In genomic region chr5:147964776-147965175, GRCm38 (mm10) we compare ENCODE assay signal across 11 mouse cellular contexts. TPM values are rescaled to one million over a fixed set of nuclear protein-coding genes. Genes with fewer than 3 reads are reported as not detected.
A peak's percentile ranks its signal among the peaks of the same experiment; 100 is the strongest.
DNase-seq lines count a peak whose midpoint lies in the region; ATAC-seq and TF ChIP-seq lines count a peak whose summit lies in the region.
"Had no signal": no experiment of that assay in that cellular context is flagged by ENCODE, and none has a peak within 500 bp of the region (broad histone marks: within the 10 kb centered on the region; RNA-seq: fewer than 3 reads in every experiment).

No protein-coding gene starts in this region.

- TF ChIP-seq POLR2A in small intestine, adult 2 months (IDR thresholded peaks at IDR 0.05; ENCODE audit: low read depth, low read length), result no peak

- H3K9me3 ChIP-seq in forebrain, embryonic 13.5 days (replicated peaks), result no peaks in the 10 kb centered on the region

- peak; percentile 52; the same call in 1 of the 2 replicates for ATAC-seq in common myeloid progenitor, adult 5-6 weeks (replicated peaks; ENCODE audit: low read depth, poor library complexity, severe bottlenecking)
- no peak for ATAC-seq in forebrain, embryonic 13.5 days

- no peak overlapping the region for H3K27ac ChIP-seq in small intestine, adult 2 months (ENCODE audit: insufficient read depth, low read depth, low read length)
- H3K27ac ChIP-seq in forebrain, embryonic 13.5 days, result no peak overlapping the region

- H3K4me1 ChIP-seq in small intestine, adult 2 months (ENCODE audit: control insufficient read depth, insufficient read depth, insufficient read length, low read length), result no peaks in the 10 kb centered on the region
- no peaks in the 10 kb centered on the region; the same call in 1 of the 2 replicates for H3K4me1 ChIP-seq in forebrain, embryonic 13.5 days

- no peak overlapping the region for H3K4me3 ChIP-seq in small intestine, adult 2 months (ENCODE audit: low read depth, low read length)
- no peak overlapping the region for H3K4me3 ChIP-seq in forebrain, embryonic 13.5 days

- WGBS in small intestine, adult 2 months, result 42% methylated on average over 2 of the region's 2 CpGs
- 56% methylated on average over 2 of the region's 2 CpGs for WGBS in forebrain, embryonic 13.5 days

- no peak overlapping the region for H3K9ac ChIP-seq in forebrain, embryonic 13.5 days

- DNase-seq in heart, postnatal 4 days, result peak; percentile 15
- no peak for DNase-seq in heart, adult 18-20 months
- DNase-seq in retina, embryonic 14.5 days (ENCODE audit: low spot score), result peak; percentile 50
- no peak for DNase-seq in retina, postnatal 1 day
- DNase-seq in thymus, postnatal 25 days, result no peak
- DNase-seq: embryo, embryonic 11 days; heart, adult 11 months; midbrain, embryonic 14.5 days had no signal

- no peak overlapping the region for H3K4me2 ChIP-seq in forebrain, embryonic 13.5 days

- no peaks in the 10 kb centered on the region for H3K36me3 ChIP-seq in small intestine, adult 2 months (ENCODE audit: control insufficient read depth, insufficient read depth, low read length)
- no peaks in the 10 kb centered on the region for H3K36me3 ChIP-seq in forebrain, embryonic 13.5 days (ENCODE audit: poor library complexity, severe bottlenecking)

- no peaks in the 10 kb centered on the region for H3K27me3 ChIP-seq in small intestine, adult 2 months (ENCODE audit: control insufficient read depth, insufficient read depth, low read length)
- no peaks in the 10 kb centered on the region for H3K27me3 ChIP-seq in forebrain, embryonic 13.5 days

- TF ChIP-seq CTCF in small intestine, adult 2 months (IDR thresholded peaks at IDR 0.05; ENCODE audit: extremely low read depth, insufficient read length, insufficient replicate concordance, low read depth, low read length), result peak; percentile 47; the same call in 1 of the 2 replicates

RNA-seq across cellular contexts. Expression of gene Mtus2, which starts 7.7 kb away (rescaled TPM):
- total RNA-seq in heart, postnatal 4 days (2021), result 100 to 1,000 TPM; 116 to 127 TPM
- 10 to 100 TPM; 82.2 to 93.8 TPM for total RNA-seq in heart, adult 18-20 months (2021)
- total RNA-seq in common myeloid progenitor, adult 5-6 weeks (2017), result 0.10 and 4.3 TPM in 2 replicates
- 1.8 and 3.9 TPM in 2 replicates for polyA plus RNA-seq in small intestine, adult 2 months (2012; rRNA removed)
- 13.7 and 13.9 TPM in 2 replicates for polyA plus RNA-seq in forebrain, embryonic 13.5 days (2015; fragmentation: Nextera tagmentation; extraction: Ambion mirVana)

Comparison
In these comparisons a context has a peak if more than half of its experiments do, and no peak if none do; other contexts are left out.
1. DNase-seq: peak in heart, postnatal 4 days (single experiment) and retina, embryonic 14.5 days (single experiment); none in heart, adult 18-20 months (0 of 2), retina, postnatal 1 day (single experiment) and thymus, postnatal 25 days (single experiment).
2. RNA of gene Mtus2, which starts 7.7 kb away (total RNA-seq): 116 to 127 TPM in heart, postnatal 4 days and 82.2 to 93.8 TPM in heart, adult 18-20 months; 0.10 to 4.3 TPM in common myeloid progenitor, adult 5-6 weeks; every median in the first group is over 10 times any median in the second.